Mouse (Mus musculus): ENCODE measurements around the gene Synpo2. TPM values are rescaled to one million over a fixed set of nuclear protein-coding genes. Genes with fewer than 3 reads are reported as not detected.
A peak's percentile ranks its signal among the peaks of the same experiment; 100 is the strongest.

The Synpo2 gene
- polyA plus RNA-seq, 1 experiment from 2014 or later = 39.9 TPM

GRCm38 (mm10) chr3:123168815-123169214 is 67.1 kb downstream of the Synpo2 start:
- peaks cover 17% of the 10 kb centered on the region for H3K4me1 ChIP-seq (ENCODE audit: control insufficient read depth, insufficient read depth, low read length)
- no peaks in the 10 kb centered on the region for H3K27me3 ChIP-seq (ENCODE audit: control insufficient read depth, insufficient read depth, low read length)
- no peak overlapping the region for H3K4me3 ChIP-seq (ENCODE audit: low read depth, low read length)
- no peaks in the 10 kb centered on the region for H3K9me3 ChIP-seq (ENCODE audit: control insufficient read depth, low read depth, low read length)
- H3K9ac ChIP-seq (replicated peaks; ENCODE audit: low read depth, low read length) = no peak overlapping the region
- ATAC-seq (ENCODE audit: insufficient number of reproducible peaks, insufficient read depth, low FRiP score, low read depth) = no peak
- 10% methylated on average over 5 of the region's 5 CpGs for WGBS
- H3K36me3 ChIP-seq (ENCODE audit: control insufficient read depth, insufficient read depth, low read length) = no peaks in the 10 kb centered on the region
- H3K27ac ChIP-seq (ENCODE audit: low read length) = 0 out of 2 replicates have a peak overlapping the region, but pooled peaks have one; percentile 11
- no peak overlapping the region for H3K4me2 ChIP-seq (replicated peaks; ENCODE audit: low read depth, low read length)

GRCm38 (mm10) chr3:123166450-123166849 is 69.5 kb downstream of the Synpo2 start:
- no peaks in the 10 kb centered on the region for H3K27me3 ChIP-seq (ENCODE audit: control insufficient read depth, insufficient read depth, low read length)
- no peak overlapping the region for H3K4me2 ChIP-seq (replicated peaks; ENCODE audit: low read depth, low read length)
- H3K9ac ChIP-seq (replicated peaks; ENCODE audit: low read depth, low read length) = no peak overlapping the region
- no peaks in the 10 kb centered on the region for H3K36me3 ChIP-seq (ENCODE audit: control insufficient read depth, insufficient read depth, low read length)
- H3K4me3 ChIP-seq (ENCODE audit: low read depth, low read length) = no peak overlapping the region
- peaks cover 36% of the 10 kb centered on the region for H3K4me1 ChIP-seq (ENCODE audit: control insufficient read depth, insufficient read depth, low read length)
- no peaks in the 10 kb centered on the region for H3K9me3 ChIP-seq (ENCODE audit: control insufficient read depth, low read depth, low read length)
- H3K27ac ChIP-seq (ENCODE audit: low read length) = no peak overlapping the region
- no peak for ATAC-seq (ENCODE audit: insufficient number of reproducible peaks, insufficient read depth, low FRiP score, low read depth)
- WGBS = 56% methylated on average over 5 of the region's 5 CpGs

- Histone ChIP-seq H3K9me3 (ENCODE audit: control insufficient read depth, low read depth, low read length) (no peaks in the 10 kb centered on the region), H3K27me3 (ENCODE audit: control insufficient read depth, insufficient read depth, low read length) (no peaks in the 10 kb centered on the region), H3K27ac (ENCODE audit: low read length) (peak overlapping the region; percentile 21; the same call in 1 of the 2 replicates), H3K4me1 (ENCODE audit: control insufficient read depth, insufficient read depth, low read length) (peaks cover 36% of the 10 kb centered on the region), H3K4me2 (replicated peaks; ENCODE audit: low read depth, low read length) (no peak overlapping the region), H3K9ac (replicated peaks; ENCODE audit: low read depth, low read length) (no peak overlapping the region), H3K36me3 (ENCODE audit: control insufficient read depth, insufficient read depth, low read length) (no peaks in the 10 kb centered on the region), H3K4me3 (ENCODE audit: low read depth, low read length) (no peak overlapping the region)
- 48% methylated on average over 1 of the region's 1 CpGs for WGBS
- ATAC-seq (ENCODE audit: insufficient number of reproducible peaks, insufficient read depth, low FRiP score, low read depth) = no peak
Observed at GRCm38 (mm10) chr3:123164183-123164582, 71.8 kb downstream of the Synpo2 start.

GRCm38 (mm10) chr3:123163192-123163523 is 72.8 kb downstream of the Synpo2 start:
- no peak overlapping the region for H3K4me2 ChIP-seq (replicated peaks; ENCODE audit: low read depth, low read length)
- 29% methylated on average over 4 of the region's 4 CpGs for WGBS
- ATAC-seq (ENCODE audit: insufficient number of reproducible peaks, insufficient read depth, low FRiP score, low read depth) = peak; percentile 39; the same call in 1 of the 2 replicates
- peak overlapping the region; percentile 94 for H3K27ac ChIP-seq (ENCODE audit: low read length)
- no peak overlapping the region for H3K4me3 ChIP-seq (ENCODE audit: low read depth, low read length)
- H3K27me3 ChIP-seq (ENCODE audit: control insufficient read depth, insufficient read depth, low read length) = no peaks in the 10 kb centered on the region
- H3K4me1 ChIP-seq (ENCODE audit: control insufficient read depth, insufficient read depth, low read length) = peaks cover 36% of the 10 kb centered on the region
- no peak overlapping the region; the same call in 1 of the 2 replicates for H3K9ac ChIP-seq (replicated peaks; ENCODE audit: low read depth, low read length)
- H3K36me3 ChIP-seq (ENCODE audit: control insufficient read depth, insufficient read depth, low read length) = no peaks in the 10 kb centered on the region
- H3K9me3 ChIP-seq (ENCODE audit: control insufficient read depth, low read depth, low read length) = no peaks in the 10 kb centered on the region

GRCm38 (mm10) chr3:123162289-123163191 is 73.4 kb downstream of the Synpo2 start:
- Histone ChIP-seq H3K4me1 (ENCODE audit: control insufficient read depth, insufficient read depth, low read length) (peaks cover 36% of the 10 kb centered on the region), H3K4me3 (ENCODE audit: low read depth, low read length) (no peak overlapping the region), H3K9me3 (ENCODE audit: control insufficient read depth, low read depth, low read length) (no peaks in the 10 kb centered on the region), H3K36me3 (ENCODE audit: control insufficient read depth, insufficient read depth, low read length) (no peaks in the 10 kb centered on the region), H3K4me2 (replicated peaks; ENCODE audit: low read depth, low read length) (no peak overlapping the region), H3K27ac (ENCODE audit: low read length) (peak overlapping the region; percentile 94), H3K27me3 (ENCODE audit: control insufficient read depth, insufficient read depth, low read length) (no peaks in the 10 kb centered on the region), H3K9ac (replicated peaks; ENCODE audit: low read depth, low read length) (no peak overlapping the region; the same call in 1 of the 2 replicates)
- peak; percentile 39; the same call in 1 of the 2 replicates for ATAC-seq (ENCODE audit: insufficient number of reproducible peaks, insufficient read depth, low FRiP score, low read depth)
- WGBS = 21% methylated on average over 6 of the region's 6 CpGs

- Histone ChIP-seq H3K4me2 (replicated peaks; ENCODE audit: low read depth, low read length) (no peak overlapping the region), H3K9ac (replicated peaks; ENCODE audit: low read depth, low read length) (no peak overlapping the region), H3K4me3 (ENCODE audit: low read depth, low read length) (no peak overlapping the region), H3K36me3 (ENCODE audit: control insufficient read depth, insufficient read depth, low read length) (no peaks in the 10 kb centered on the region), H3K9me3 (ENCODE audit: control insufficient read depth, low read depth, low read length) (no peaks in the 10 kb centered on the region), H3K27me3 (ENCODE audit: control insufficient read depth, insufficient read depth, low read length) (no peaks in the 10 kb centered on the region), H3K27ac (ENCODE audit: low read length) (no peak overlapping the region), H3K4me1 (ENCODE audit: control insufficient read depth, insufficient read depth, low read length) (peaks cover 33% of the 10 kb centered on the region)
- 20% methylated on average over 4 of the region's 4 CpGs for WGBS
- no peak for ATAC-seq (ENCODE audit: insufficient number of reproducible peaks, insufficient read depth, low FRiP score, low read depth)
Observed at GRCm38 (mm10) chr3:123160792-123161191, 75.2 kb downstream of the Synpo2 start.

GRCm38 (mm10) chr3:123159139-123159824 is 76.7 kb downstream of the Synpo2 start:
- Histone ChIP-seq H3K36me3 (ENCODE audit: control insufficient read depth, insufficient read depth, low read length) (no peaks in the 10 kb centered on the region), H3K27me3 (ENCODE audit: control insufficient read depth, insufficient read depth, low read length) (no peaks in the 10 kb centered on the region), H3K4me1 (ENCODE audit: control insufficient read depth, insufficient read depth, low read length) (peaks cover 27% of the 10 kb centered on the region), H3K9me3 (ENCODE audit: control insufficient read depth, low read depth, low read length) (no peaks in the 10 kb centered on the region), H3K9ac (replicated peaks; ENCODE audit: low read depth, low read length) (no peak overlapping the region), H3K4me3 (ENCODE audit: low read depth, low read length) (no peak overlapping the region), H3K4me2 (replicated peaks; ENCODE audit: low read depth, low read length) (no peak overlapping the region), H3K27ac (ENCODE audit: low read length) (no peak overlapping the region)
- peak; percentile 20; the same call in 1 of the 2 replicates for ATAC-seq (ENCODE audit: insufficient number of reproducible peaks, insufficient read depth, low FRiP score, low read depth)
- WGBS = 35% methylated on average over 9 of the region's 9 CpGs

GRCm38 (mm10) chr3:123158579-123158978 is 77.4 kb downstream of the Synpo2 start:
- peaks cover 22% of the 10 kb centered on the region; the same call in 1 of the 2 replicates for H3K4me1 ChIP-seq (ENCODE audit: control insufficient read depth, insufficient read depth, low read length)
- H3K36me3 ChIP-seq (ENCODE audit: control insufficient read depth, insufficient read depth, low read length) = no peaks in the 10 kb centered on the region
- no peak overlapping the region for H3K4me3 ChIP-seq (ENCODE audit: low read depth, low read length)
- H3K27ac ChIP-seq (ENCODE audit: low read length) = no peak overlapping the region
- ATAC-seq (ENCODE audit: insufficient number of reproducible peaks, insufficient read depth, low FRiP score, low read depth) = no peak
- H3K27me3 ChIP-seq (ENCODE audit: control insufficient read depth, insufficient read depth, low read length) = no peaks in the 10 kb centered on the region
- WGBS = 40% methylated on average over 6 of the region's 6 CpGs
- H3K4me2 ChIP-seq (replicated peaks; ENCODE audit: low read depth, low read length) = no peak overlapping the region
- H3K9me3 ChIP-seq (ENCODE audit: control insufficient read depth, low read depth, low read length) = no peaks in the 10 kb centered on the region
- no peak overlapping the region for H3K9ac ChIP-seq (replicated peaks; ENCODE audit: low read depth, low read length)

All from stomach, embryonic 14.5 days (tissue).